Mouse (Mus musculus) cerebellum, adult 9-10 months (tissue): ENCODE results near the gene Gm4177.
"Not testable (repeated sequence)": the region's sequence is repeated elsewhere in the genome, so short reads cannot be mapped to it uniquely, and the experiment has no call there.

Source experiments
- DNase-seq: peaks from one replicate; pipeline ENCODE4 v3.0.0; 2022

The Gm4177 gene

DNA sequence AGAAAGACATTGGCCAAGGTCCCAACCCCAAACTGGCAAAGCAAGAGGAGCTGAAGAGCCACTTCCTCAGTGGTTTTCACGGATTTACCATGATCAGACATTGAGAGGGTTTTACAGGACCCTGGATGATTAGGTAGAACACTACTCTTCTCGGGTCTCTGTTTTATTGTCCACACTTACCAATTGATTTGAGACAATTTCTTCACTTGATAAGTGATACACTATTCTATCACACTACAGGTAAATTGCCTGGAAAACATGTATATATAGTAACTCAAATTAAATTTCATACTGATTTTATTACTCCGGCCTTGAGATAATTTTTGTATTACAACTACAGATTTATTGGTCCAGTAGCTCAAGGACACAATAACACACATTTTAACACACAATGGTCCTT lies at the start of gene Gm4177:
Gene Gm4177, minus strand, starts transcription at position 101 of the 400 bp plus-strand sequence.
- DNase-seq = not testable (repeated sequence)

DNA sequence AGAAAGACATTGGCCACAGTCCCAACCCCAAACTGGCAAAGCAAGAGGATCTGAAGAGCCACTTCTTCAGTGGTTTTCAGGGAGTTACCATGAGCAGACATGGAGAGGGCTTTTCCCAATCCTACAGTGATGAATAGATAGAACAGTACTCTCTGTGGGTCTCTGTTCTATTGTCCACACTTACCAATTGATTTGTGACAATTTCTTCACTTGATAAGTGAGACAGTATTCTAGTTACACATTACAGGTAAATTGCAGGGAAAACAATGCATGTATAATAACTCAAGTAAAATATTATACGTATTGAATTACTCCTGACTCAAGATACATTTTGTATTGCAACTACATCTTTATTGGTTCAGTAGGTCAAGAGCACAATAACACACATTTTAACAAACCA lies 47.6 kb upstream of the Gm4177 start, which contains the start of gene Gm5725:
Gene Gm5725, minus strand, starts transcription at position 101 of the 400 bp plus-strand sequence.
- DNase-seq = not testable (repeated sequence)

DNA sequence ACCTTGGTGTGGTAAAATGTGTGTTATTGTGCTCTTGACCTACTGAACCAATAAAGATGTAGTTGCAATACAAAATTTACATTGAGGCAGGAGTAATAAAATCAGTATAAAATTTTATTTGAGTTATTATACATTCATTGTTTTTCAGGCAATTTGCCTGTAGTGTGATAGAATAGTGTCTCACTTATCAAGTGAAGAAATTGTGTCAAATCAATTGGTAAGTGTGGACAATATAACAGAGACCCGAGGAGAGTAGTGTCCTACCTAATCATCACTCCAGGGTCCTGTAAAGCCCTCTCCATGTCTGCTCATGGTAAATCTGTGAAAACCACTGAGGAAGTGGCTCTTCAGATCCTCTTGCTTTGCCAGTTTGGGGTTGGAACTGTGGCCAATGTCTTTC lies 35.5 kb upstream of the Gm4177 start, which contains the start of gene Vmn1r135:
Gene Vmn1r135, plus strand, starts transcription at position 301 of the 400 bp plus-strand sequence.
- DNase-seq = not testable (repeated sequence)

DNA sequence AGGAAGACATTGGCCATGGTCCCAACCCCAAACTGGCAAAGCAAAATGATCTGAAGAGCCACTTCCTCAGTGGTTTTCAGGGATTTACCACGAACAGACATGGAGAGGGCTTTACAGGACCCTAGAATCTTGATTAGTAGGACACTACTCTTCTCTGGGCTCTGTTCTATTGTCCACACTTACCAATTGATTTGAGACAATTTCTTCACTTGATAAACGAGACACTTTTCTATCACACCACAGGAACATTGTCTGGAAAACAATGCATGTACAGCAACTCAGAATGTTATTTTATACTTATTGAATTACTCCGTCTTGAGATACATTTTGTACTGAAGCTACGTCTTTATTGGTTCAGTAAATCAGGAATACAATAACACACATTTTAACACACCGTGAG lies 35.2 kb downstream of the Gm4177 start, which contains the start of gene Gm4175:
Gene Gm4175, minus strand, starts transcription at position 101 of the 400 bp plus-strand sequence.
- not testable (repeated sequence) for DNase-seq
